Mouse (Mus musculus): ENCODE data around the gene Rgs17. TPM values are rescaled to one million over a fixed set of nuclear protein-coding genes. Genes with fewer than 3 reads are reported as not detected.

Gene Rgs17
- polyA plus RNA-seq, 1 experiment: 9.4 TPM

DNA sequence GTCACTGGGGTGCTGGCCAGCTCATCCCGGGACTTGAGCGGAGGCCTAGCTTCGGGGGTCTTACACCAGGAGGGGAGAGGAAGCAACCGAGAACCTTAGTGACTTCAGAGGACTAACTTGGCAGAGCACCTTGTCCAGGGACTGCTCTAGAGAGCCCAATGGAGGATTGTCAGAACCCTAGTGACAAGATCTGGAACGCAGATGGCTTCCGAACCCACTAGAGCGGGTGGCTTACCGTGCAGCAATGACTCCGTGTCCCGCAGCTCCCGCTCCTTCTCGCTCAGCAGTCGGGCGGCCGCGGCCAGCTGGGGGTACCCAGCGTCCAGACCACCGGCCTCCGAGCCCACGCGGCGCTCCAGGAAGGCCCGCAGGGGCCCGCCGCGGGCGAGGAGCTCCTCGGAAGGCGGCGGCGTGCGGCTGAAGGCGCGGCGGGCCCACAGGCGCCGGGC is 98.9 kb downstream of the Rgs17 start:
- no peaks in the 10 kb centered on the region for H3K9me3 ChIP-seq (replicated peaks; ENCODE audit: control insufficient read depth, insufficient read depth, low read length, poor library complexity, severe bottlenecking)
- peak overlapping the region; percentile 85 for H3K9ac ChIP-seq (ENCODE audit: low read depth, poor library complexity, severe bottlenecking)
- H3K4me3 ChIP-seq (ENCODE audit: low read depth, low read length): peak overlapping the region; percentile 98
- no peak for TF ChIP-seq POLR2A (IDR thresholded peaks at IDR 0.05; ENCODE audit: insufficient read depth, low read length)
- H3K27me3 ChIP-seq (ENCODE audit: control insufficient read depth, insufficient read depth, low read length, poor library complexity, severe bottlenecking): no peaks in the 10 kb centered on the region
- H3K4me1 ChIP-seq (ENCODE audit: control insufficient read depth, insufficient read depth, low read length): no peaks in the 10 kb centered on the region
- H3K36me3 ChIP-seq (ENCODE audit: control insufficient read depth, insufficient read depth, low read length, poor library complexity, severe bottlenecking): peaks cover 20% of the 10 kb centered on the region
- H3K27ac ChIP-seq (ENCODE audit: insufficient read depth, low read length): no peak overlapping the region

DNA sequence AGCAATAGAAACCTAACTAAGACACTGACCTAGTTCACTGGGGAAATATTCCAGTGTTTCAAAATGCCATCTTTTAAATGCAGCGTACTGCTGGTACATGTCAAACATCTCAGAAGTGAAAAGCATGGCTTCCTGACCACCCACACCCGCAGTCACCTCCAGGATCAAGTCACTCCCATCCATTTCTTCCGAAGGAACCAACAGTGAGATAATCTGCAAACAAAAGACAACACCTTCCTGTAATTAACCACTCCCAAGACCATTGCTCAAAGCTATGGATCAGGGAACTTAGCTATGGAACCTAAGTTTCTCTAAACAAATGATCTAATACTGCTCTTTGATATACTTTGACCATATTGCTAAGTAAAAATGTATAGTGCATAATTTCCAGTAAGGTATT is 103.4 kb downstream of the Rgs17 start:
- Histone ChIP-seq H3K27me3 (ENCODE audit: control insufficient read depth, insufficient read depth, low read length, poor library complexity, severe bottlenecking) (no peaks in the 10 kb centered on the region), H3K9ac (ENCODE audit: low read depth, poor library complexity, severe bottlenecking) (no peak overlapping the region), H3K36me3 (ENCODE audit: control insufficient read depth, insufficient read depth, low read length, poor library complexity, severe bottlenecking) (peaks cover 35% of the 10 kb centered on the region), H3K9me3 (replicated peaks; ENCODE audit: control insufficient read depth, insufficient read depth, low read length, poor library complexity, severe bottlenecking) (no peaks in the 10 kb centered on the region), H3K4me3 (ENCODE audit: low read depth, low read length) (no peak overlapping the region), H3K4me1 (ENCODE audit: control insufficient read depth, insufficient read depth, low read length) (no peaks in the 10 kb centered on the region), H3K27ac (ENCODE audit: insufficient read depth, low read length) (no peak overlapping the region)
- no peak for TF ChIP-seq EP300 (IDR thresholded peaks at IDR 0.05; ENCODE audit: insufficient read depth, low read depth, low read length)
- no peak for TF ChIP-seq POLR2A (IDR thresholded peaks at IDR 0.05; ENCODE audit: insufficient read depth, low read length)
- TF ChIP-seq CTCF (IDR thresholded peaks at IDR 0.05; ENCODE audit: low read depth, low read length): no peak

DNA sequence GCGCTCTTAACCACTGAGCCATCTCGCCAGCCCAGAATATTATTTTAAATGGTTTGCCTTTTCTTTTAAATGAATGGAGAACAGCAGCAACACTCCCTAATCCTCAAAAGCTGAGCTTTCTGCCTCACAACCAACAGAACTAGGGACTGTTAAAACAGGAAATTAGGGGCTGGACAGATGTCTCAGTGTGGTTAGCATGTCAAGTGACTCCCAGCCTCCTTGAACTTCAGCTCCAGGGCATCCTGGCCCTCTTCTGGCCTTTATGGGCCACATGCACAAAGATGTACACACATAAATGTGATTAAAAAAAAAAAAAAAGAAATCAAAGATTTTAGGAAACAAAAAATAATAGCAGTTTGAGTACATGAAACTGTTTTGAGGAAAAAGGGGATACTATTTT is 106.2 kb downstream of the Rgs17 start:
- no peaks in the 10 kb centered on the region for H3K9me3 ChIP-seq (replicated peaks; ENCODE audit: control insufficient read depth, insufficient read depth, low read length, poor library complexity, severe bottlenecking)
- peaks cover 49% of the 10 kb centered on the region for H3K36me3 ChIP-seq (ENCODE audit: control insufficient read depth, insufficient read depth, low read length, poor library complexity, severe bottlenecking)
- no peaks in the 10 kb centered on the region for H3K4me1 ChIP-seq (ENCODE audit: control insufficient read depth, insufficient read depth, low read length)

DNA sequence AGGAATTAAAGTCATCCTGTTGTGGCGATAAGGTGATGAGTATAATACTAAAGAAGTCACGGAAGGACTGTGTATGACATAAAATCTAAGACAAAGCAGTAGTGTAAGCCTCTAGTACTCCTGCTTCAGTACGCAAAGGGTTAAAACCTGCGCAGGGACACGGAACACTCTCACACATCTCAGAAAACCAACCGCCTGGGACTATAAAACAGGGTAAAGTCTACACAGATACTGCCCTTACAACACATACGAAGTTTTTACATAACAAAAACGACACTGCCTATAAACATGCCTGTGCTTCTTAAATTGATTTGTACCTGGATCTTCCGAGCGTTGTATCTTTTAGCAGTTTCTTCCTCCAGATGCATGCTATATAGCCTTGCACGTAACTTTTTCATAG is 108.5 kb downstream of the Rgs17 start:
- TF ChIP-seq EP300 (IDR thresholded peaks at IDR 0.05; ENCODE audit: insufficient read depth, low read depth, low read length) (no peak), CTCF (IDR thresholded peaks at IDR 0.05; ENCODE audit: low read depth, low read length) (no peak), POLR2A (IDR thresholded peaks at IDR 0.05; ENCODE audit: insufficient read depth, low read length) (no peak)
- H3K9me3 ChIP-seq (replicated peaks; ENCODE audit: control insufficient read depth, insufficient read depth, low read length, poor library complexity, severe bottlenecking): no peaks in the 10 kb centered on the region
- H3K36me3 ChIP-seq (ENCODE audit: control insufficient read depth, insufficient read depth, low read length, poor library complexity, severe bottlenecking): peaks cover 36% of the 10 kb centered on the region

More for the DNA sequence above, 106.2 kb downstream of the Rgs17 start:
- no peak overlapping the region for H3K27ac ChIP-seq (ENCODE audit: insufficient read depth, low read length)
- no peak for TF ChIP-seq POLR2A (IDR thresholded peaks at IDR 0.05; ENCODE audit: insufficient read depth, low read length)
- no peak for TF ChIP-seq CTCF (IDR thresholded peaks at IDR 0.05; ENCODE audit: low read depth, low read length)
- TF ChIP-seq EP300 (IDR thresholded peaks at IDR 0.05; ENCODE audit: insufficient read depth, low read depth, low read length): no peak
- no peaks in the 10 kb centered on the region for H3K27me3 ChIP-seq (ENCODE audit: control insufficient read depth, insufficient read depth, low read length, poor library complexity, severe bottlenecking)
- H3K9ac ChIP-seq (ENCODE audit: low read depth, poor library complexity, severe bottlenecking): no peak overlapping the region
- H3K4me3 ChIP-seq (ENCODE audit: low read depth, low read length): no peak overlapping the region

DNA sequence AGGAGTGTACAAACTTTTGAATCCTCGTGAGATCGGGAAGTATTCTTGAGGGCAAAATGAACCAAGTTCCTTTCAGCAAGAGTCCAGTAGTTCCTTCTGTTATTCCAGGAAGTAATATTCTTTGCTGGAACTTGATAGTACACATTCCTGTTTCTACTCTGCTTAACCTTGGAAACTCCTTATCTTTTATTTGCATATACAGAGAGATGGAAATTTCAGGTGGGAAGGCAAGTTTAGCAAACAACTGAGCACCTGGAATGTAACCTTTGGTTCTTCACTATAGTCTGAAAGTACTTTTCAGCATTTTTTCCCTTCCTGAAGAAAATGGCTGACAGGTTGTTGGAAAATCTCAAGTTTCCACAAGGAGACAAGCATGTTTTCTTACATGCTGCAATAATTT is 114.5 kb downstream of the Rgs17 start:
- H3K27me3 ChIP-seq (ENCODE audit: control insufficient read depth, insufficient read depth, low read length, poor library complexity, severe bottlenecking): no peaks in the 10 kb centered on the region
- no peaks in the 10 kb centered on the region for H3K4me1 ChIP-seq (ENCODE audit: control insufficient read depth, insufficient read depth, low read length)
- no peak overlapping the region for H3K4me3 ChIP-seq (ENCODE audit: low read depth, low read length)
- H3K9me3 ChIP-seq (replicated peaks; ENCODE audit: control insufficient read depth, insufficient read depth, low read length, poor library complexity, severe bottlenecking): no peaks in the 10 kb centered on the region
- no peak overlapping the region for H3K27ac ChIP-seq (ENCODE audit: insufficient read depth, low read length)
- 0 out of 2 replicates have a peak overlapping the region, but pooled peaks have one; percentile 20 for H3K9ac ChIP-seq (ENCODE audit: low read depth, poor library complexity, severe bottlenecking)
- peaks cover 16% of the 10 kb centered on the region for H3K36me3 ChIP-seq (ENCODE audit: control insufficient read depth, insufficient read depth, low read length, poor library complexity, severe bottlenecking)
- TF ChIP-seq POLR2A (IDR thresholded peaks at IDR 0.05; ENCODE audit: insufficient read depth, low read length) (no peak), EP300 (IDR thresholded peaks at IDR 0.05; ENCODE audit: insufficient read depth, low read depth, low read length) (no peak), CTCF (IDR thresholded peaks at IDR 0.05; ENCODE audit: low read depth, low read length) (no peak)

More for the DNA sequence above, 108.5 kb downstream of the Rgs17 start:
- no peak overlapping the region for H3K9ac ChIP-seq (ENCODE audit: low read depth, poor library complexity, severe bottlenecking)
- H3K4me3 ChIP-seq (ENCODE audit: low read depth, low read length): no peak overlapping the region
- no peak overlapping the region for H3K27ac ChIP-seq (ENCODE audit: insufficient read depth, low read length)
- no peaks in the 10 kb centered on the region for H3K27me3 ChIP-seq (ENCODE audit: control insufficient read depth, insufficient read depth, low read length, poor library complexity, severe bottlenecking)
- no peaks in the 10 kb centered on the region for H3K4me1 ChIP-seq (ENCODE audit: control insufficient read depth, insufficient read depth, low read length)

DNA sequence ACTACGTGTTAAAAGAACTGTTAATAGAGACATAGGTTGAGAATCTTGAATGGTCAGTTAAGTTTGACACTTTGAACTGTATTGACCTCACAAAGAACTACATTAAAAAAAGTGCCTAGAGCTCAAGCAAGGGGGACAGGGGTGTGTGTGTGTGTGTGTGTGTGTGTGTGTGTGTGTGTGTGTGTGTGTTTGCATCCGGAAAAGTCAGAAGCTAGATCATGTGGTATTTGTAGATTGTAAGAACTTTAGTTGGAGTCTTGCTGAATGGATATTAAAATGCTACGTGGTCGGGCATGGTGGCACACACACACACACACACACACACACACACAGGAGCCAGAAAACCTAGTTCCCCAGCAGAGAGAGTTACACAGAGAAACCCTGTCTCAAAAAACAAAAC is 115.2 kb downstream of the Rgs17 start:
- no peak overlapping the region for H3K27ac ChIP-seq (ENCODE audit: insufficient read depth, low read length)
- no peaks in the 10 kb centered on the region for H3K9me3 ChIP-seq (replicated peaks; ENCODE audit: control insufficient read depth, insufficient read depth, low read length, poor library complexity, severe bottlenecking)
- H3K9ac ChIP-seq (ENCODE audit: low read depth, poor library complexity, severe bottlenecking): no peak overlapping the region
- H3K36me3 ChIP-seq (ENCODE audit: control insufficient read depth, insufficient read depth, low read length, poor library complexity, severe bottlenecking): peaks cover 17% of the 10 kb centered on the region
- no peaks in the 10 kb centered on the region for H3K4me1 ChIP-seq (ENCODE audit: control insufficient read depth, insufficient read depth, low read length)
- no peaks in the 10 kb centered on the region for H3K27me3 ChIP-seq (ENCODE audit: control insufficient read depth, insufficient read depth, low read length, poor library complexity, severe bottlenecking)
- no peak overlapping the region for H3K4me3 ChIP-seq (ENCODE audit: low read depth, low read length)
- TF ChIP-seq EP300 (IDR thresholded peaks at IDR 0.05; ENCODE audit: insufficient read depth, low read depth, low read length) (no peak), CTCF (IDR thresholded peaks at IDR 0.05; ENCODE audit: low read depth, low read length) (no peak), POLR2A (IDR thresholded peaks at IDR 0.05; ENCODE audit: insufficient read depth, low read length) (no peak)

Data from ES-Bruce4 (cell line).